Mouse (Mus musculus): ENCODE data around the gene Spryd3. TPM values are rescaled to one million over a fixed set of nuclear protein-coding genes. Genes with fewer than 3 reads are reported as not detected.

Gene Spryd3
- total and polyA plus RNA-seq, 3 experiments, result 13.4 to 23.1 (median 14.2) TPM

DNA sequence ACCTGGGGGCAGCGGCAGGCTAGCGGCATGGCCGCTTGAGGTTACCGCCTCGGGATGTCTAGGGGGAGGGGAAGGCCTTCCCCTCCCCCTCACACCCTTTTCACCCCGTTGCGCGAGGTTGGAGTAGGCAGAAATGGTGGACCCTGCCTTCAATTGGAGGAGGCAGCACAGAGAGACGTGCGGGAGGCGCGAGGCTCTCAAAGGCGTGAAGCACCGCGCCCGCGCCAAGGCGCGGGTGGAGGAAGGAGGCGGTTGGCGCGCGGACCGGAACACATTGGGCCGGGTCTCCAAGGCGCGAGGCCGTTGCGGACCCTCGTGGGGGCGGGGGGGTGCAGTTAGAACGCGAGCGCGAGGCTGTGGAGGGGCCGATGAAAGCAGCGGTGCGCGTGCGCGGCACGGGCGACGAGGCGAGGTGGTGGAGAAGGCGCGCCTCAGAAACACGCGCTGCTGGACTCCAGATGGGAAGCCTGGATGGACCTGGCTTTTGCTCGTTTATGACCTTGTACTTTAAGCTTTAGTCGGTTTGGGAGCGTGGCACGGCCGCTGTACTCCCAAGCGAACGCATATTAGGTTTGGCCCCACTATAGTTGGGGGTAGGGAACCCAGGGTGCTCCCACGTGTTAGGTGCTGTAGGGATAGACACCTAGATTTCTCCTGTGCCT, 61.8 kb downstream of the Spryd3 start:
- peak overlapping the region; percentile 85 for H3K9ac ChIP-seq (ENCODE audit: low read depth, low read length)
- no peaks in the 10 kb centered on the region for H3K27me3 ChIP-seq (ENCODE audit: control insufficient read depth, insufficient read depth, low read length)
- H3K4me3 ChIP-seq, result peak overlapping the region; percentile 88
- under 1% methylated on average over 57 of the region's 57 CpGs for WGBS
- peaks cover 6% of the 10 kb centered on the region; the same call in 1 of the 2 replicates for H3K79me2 ChIP-seq (replicated peaks; ENCODE audit: control insufficient read depth, insufficient read depth, low read length)
- no peak for TF ChIP-seq CTCF (IDR thresholded peaks at IDR 0.05)
- TF ChIP-seq POLR2A (IDR thresholded peaks at IDR 0.05; ENCODE audit: insufficient read depth, low read depth, low read length), result no peak
- no peak for TF ChIP-seq EP300 (IDR thresholded peaks at IDR 0.05; ENCODE audit: insufficient read depth, low read depth, low read length)
- H3K36me3 ChIP-seq (ENCODE audit: control insufficient read depth, insufficient read depth, low read length), result peaks cover 7% of the 10 kb centered on the region
- H3K4me1 ChIP-seq (ENCODE audit: control insufficient read depth, insufficient read depth, low read length), result no peaks in the 10 kb centered on the region; the same call in 1 of the 2 replicates
- intact Hi-C loops (cut with DNase I), result loop anchor here (10.0 kb wide), 1 partner anchor 601 kb away; the partner anchor contains the start of gene Atp5g2
- peak; percentile 67 to 70 for DNase-seq
- peak overlapping the region; percentile 92 for H3K27ac ChIP-seq

DNA sequence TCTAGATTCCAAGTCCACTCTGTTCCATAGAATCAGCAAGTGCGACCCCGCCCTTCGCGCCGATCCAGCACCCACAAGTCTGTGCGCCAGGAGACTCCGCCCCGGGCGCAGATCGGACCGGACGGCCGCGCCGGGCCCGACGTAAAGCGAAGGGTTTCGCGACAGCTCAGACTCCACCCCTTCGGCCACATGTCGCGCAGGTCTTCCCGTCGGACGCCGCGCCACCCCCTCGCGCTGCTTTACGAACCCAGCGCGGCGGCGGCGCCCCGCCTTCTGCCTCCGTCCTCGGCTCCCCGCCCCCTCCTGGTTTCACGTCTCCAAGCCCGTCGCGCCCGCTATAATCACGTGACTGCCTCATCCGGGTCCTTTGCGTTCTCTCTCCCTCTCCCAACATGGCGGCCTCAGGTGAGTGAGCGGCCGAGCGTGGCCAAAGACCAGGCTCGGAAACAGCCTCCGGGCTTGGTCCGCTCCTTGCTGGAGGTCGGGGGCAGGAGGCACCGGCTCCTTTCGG, 62.4 kb downstream of the Spryd3 start, which contains the start of gene Eif4b:
Eif4b (plus strand) TSS at position 215 of the 511 bp plus-strand sequence.
- Histone ChIP-seq H3K27ac (peak within 1 kb of the TSS; percentile 92), H3K4me1 (ENCODE audit: control insufficient read depth, insufficient read depth, low read length) (no peaks in the 10 kb centered on the region; the same call in 1 of the 2 replicates), H3K79me2 (replicated peaks; ENCODE audit: control insufficient read depth, insufficient read depth, low read length) (peaks cover 6% of the 10 kb centered on the region; the same call in 1 of the 2 replicates), H3K9ac (ENCODE audit: low read depth, low read length) (peak within 1 kb of the TSS; percentile 85), H3K27me3 (ENCODE audit: control insufficient read depth, insufficient read depth, low read length) (no peaks in the 10 kb centered on the region), H3K36me3 (ENCODE audit: control insufficient read depth, insufficient read depth, low read length) (peaks cover 7% of the 10 kb centered on the region), H3K4me3 (peak within 1 kb of the TSS; percentile 88)
- intact Hi-C loops (cut with DNase I), result loop anchor here (10.0 kb wide), 1 partner anchor 601 kb away; the partner anchor contains the start of gene Atp5g2
- under 1% methylated on average over 58 of the region's 58 CpGs for WGBS
- TF ChIP-seq EP300 (IDR thresholded peaks at IDR 0.05; ENCODE audit: insufficient read depth, low read depth, low read length) (peak; percentile 33; the same call in 1 of the 2 replicates), CTCF (IDR thresholded peaks at IDR 0.05) (peak; percentile 15; the same call in 1 of the 2 replicates), POLR2A (IDR thresholded peaks at IDR 0.05; ENCODE audit: insufficient read depth, low read depth, low read length) (peak; percentile 64)
- DNase-seq, result peak; percentile 97 to 100

DNA sequence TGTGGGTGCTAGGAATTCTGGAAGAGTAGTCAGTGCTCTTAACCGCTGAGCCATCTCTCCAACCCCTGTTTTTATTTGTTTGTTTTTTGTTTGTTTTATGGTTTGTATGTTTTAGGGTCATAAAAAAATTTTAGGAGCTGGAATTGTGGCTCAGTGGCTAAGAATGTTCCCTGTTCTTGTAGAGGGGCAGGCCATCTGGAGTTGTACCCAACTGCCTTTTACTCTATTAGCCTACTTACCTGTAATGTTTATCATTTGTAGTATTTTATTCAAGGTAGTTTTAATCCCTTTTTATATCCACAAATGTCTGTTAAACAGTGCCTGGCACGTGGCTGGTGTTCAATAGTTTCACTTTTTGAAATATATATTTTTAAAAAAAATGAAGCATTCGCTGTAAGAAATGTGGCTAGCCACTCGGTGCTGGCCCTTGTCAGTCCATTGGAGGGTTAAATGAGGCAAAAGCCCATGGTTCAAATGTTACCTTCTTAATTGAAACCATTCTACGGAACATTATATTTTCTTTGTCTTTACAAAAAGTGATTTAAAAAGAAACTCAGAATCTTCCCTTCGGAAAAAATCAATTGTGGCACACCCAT, 63.0 kb downstream of the Spryd3 start:
- Histone ChIP-seq H3K27ac (peak overlapping the region; percentile 92), H3K9ac (ENCODE audit: low read depth, low read length) (no peak overlapping the region), H3K27me3 (ENCODE audit: control insufficient read depth, insufficient read depth, low read length) (no peaks in the 10 kb centered on the region), H3K4me3 (peak overlapping the region; percentile 52), H3K79me2 (replicated peaks; ENCODE audit: control insufficient read depth, insufficient read depth, low read length) (peaks cover 6% of the 10 kb centered on the region; the same call in 1 of the 2 replicates), H3K36me3 (ENCODE audit: control insufficient read depth, insufficient read depth, low read length) (peaks cover 7% of the 10 kb centered on the region), H3K4me1 (ENCODE audit: control insufficient read depth, insufficient read depth, low read length) (no peaks in the 10 kb centered on the region; the same call in 1 of the 2 replicates)
- DNase-seq, result no peak
- TF ChIP-seq EP300 (IDR thresholded peaks at IDR 0.05; ENCODE audit: insufficient read depth, low read depth, low read length) (no peak), CTCF (IDR thresholded peaks at IDR 0.05) (no peak), POLR2A (IDR thresholded peaks at IDR 0.05; ENCODE audit: insufficient read depth, low read depth, low read length) (no peak)
- intact Hi-C loops (cut with DNase I), result loop anchor here (10.0 kb wide), 1 partner anchor 602 kb away; the partner anchor contains the start of gene Atp5g2
- WGBS, result 15% methylated on average over 6 of the region's 6 CpGs

DNA sequence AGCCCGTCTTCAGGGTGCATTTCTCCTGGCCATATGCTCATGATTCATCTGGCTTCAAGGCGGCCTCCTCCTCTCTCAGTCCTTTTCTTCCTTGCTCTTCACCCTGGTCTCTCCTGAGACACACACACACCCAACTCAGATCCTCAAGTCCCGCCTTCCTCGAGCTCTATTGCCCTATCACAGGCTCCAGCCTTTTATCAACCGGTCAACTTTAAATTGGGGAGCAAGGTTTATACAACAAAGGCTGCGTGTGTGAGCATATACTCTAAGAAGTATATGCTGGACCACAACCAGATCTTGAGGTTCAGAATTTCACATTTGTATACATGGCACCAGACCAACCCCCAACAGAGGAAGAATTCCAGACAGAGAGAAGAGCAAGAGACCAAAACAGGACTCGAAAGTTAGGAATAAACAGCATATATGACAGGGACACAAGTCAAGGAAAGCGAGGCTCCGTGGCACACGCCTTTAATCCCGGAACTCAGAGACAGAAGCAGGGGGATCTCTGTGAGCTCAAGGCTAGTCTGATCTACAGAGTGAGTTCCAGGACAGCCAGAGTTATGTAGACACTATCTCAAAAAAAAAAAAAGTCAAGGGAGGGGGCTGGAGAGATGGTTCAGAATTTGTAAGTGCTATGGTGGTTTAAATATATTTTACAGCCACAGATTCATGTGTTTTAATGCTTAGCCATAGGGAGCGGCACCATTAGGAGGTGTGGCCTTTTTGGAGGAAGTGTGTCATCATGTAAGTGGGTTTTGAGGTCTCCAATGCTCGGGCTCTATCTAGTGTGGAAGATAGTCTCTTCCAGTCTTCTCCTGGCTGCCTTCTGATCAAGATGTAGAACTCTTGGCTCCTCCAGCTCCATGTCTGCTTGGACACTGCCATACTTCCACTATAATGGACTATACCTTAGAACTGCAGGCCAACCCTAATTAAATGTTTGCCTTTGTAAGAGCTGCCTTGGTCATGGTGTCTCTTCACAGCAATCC, 65.3 kb downstream of the Spryd3 start:
- no peak overlapping the region for H3K9ac ChIP-seq (ENCODE audit: low read depth, low read length)
- no peaks in the 10 kb centered on the region; the same call in 1 of the 2 replicates for H3K4me1 ChIP-seq (ENCODE audit: control insufficient read depth, insufficient read depth, low read length)
- no peaks in the 10 kb centered on the region for H3K27me3 ChIP-seq (ENCODE audit: control insufficient read depth, insufficient read depth, low read length)
- H3K36me3 ChIP-seq (ENCODE audit: control insufficient read depth, insufficient read depth, low read length), result peaks cover 7% of the 10 kb centered on the region
- peaks cover 6% of the 10 kb centered on the region; the same call in 1 of the 2 replicates for H3K79me2 ChIP-seq (replicated peaks; ENCODE audit: control insufficient read depth, insufficient read depth, low read length)
- H3K4me3 ChIP-seq, result no peak overlapping the region
- DNase-seq, result no peak
- intact Hi-C loops (cut with DNase I), result loop anchor here (10.0 kb wide), 1 partner anchor 604 kb away; the partner anchor contains the start of gene Atp5g2
- no peak for TF ChIP-seq EP300 (IDR thresholded peaks at IDR 0.05; ENCODE audit: insufficient read depth, low read depth, low read length)
- no peak for TF ChIP-seq CTCF (IDR thresholded peaks at IDR 0.05)
- no peak for TF ChIP-seq POLR2A (IDR thresholded peaks at IDR 0.05; ENCODE audit: insufficient read depth, low read depth, low read length)
- H3K27ac ChIP-seq, result no peak overlapping the region
- 65% methylated on average over 13 of the region's 13 CpGs for WGBS

Other genes with a start within 250 kb of the Spryd3 start
- not detected for gene Krt76, start 243.3 kb downstream of the Spryd3 start, total RNA-seq (2021)
- not detected in 2 replicates for gene Krt76, start 243.3 kb downstream of the Spryd3 start, polyA plus RNA-seq (2012; rRNA removed)
- gene Krt4, start 211.5 kb downstream of the Spryd3 start, total RNA-seq (2021), result not detected
- 0.43 TPM in 1 of 2 replicates, not detected in the other for gene Krt4, start 211.5 kb downstream of the Spryd3 start, polyA plus RNA-seq (2012; rRNA removed)
- under 1 TPM in 1 of 2 experiments, not detected in 1; 0.27 TPM for gene Krt79, start 195.9 kb downstream of the Spryd3 start, total RNA-seq (2021)
- 1.5 and 2.3 TPM in 2 replicates for gene Krt79, start 195.9 kb downstream of the Spryd3 start, polyA plus RNA-seq (2012; rRNA removed)
- under 1 TPM in 1 of 2 experiments, not detected in 1; 0.08 TPM for gene Krt78, start 181.9 kb downstream of the Spryd3 start, total RNA-seq (2021)
- not detected in 2 replicates for gene Krt78, start 181.9 kb downstream of the Spryd3 start, polyA plus RNA-seq (2012; rRNA removed)
- 1 to 10 TPM; 1.7 TPM for gene Krt8, start 131.8 kb downstream of the Spryd3 start, total RNA-seq (2021)
- 2.3 and 9.8 TPM in 2 replicates for gene Krt8, start 131.8 kb downstream of the Spryd3 start, polyA plus RNA-seq (2012; rRNA removed)
- gene Krt18, start 108.1 kb downstream of the Spryd3 start, total RNA-seq (2021), result 1 to 10 TPM; 2.6 to 2.7 TPM
- 2.7 and 6.7 TPM in 2 replicates for gene Krt18, start 108.1 kb downstream of the Spryd3 start, polyA plus RNA-seq (2012; rRNA removed)
- gene Eif4b, start 62.5 kb downstream of the Spryd3 start, total RNA-seq (2021), result 100 to 1,000 TPM; 138 to 177 TPM
- 50.7 and 87.9 TPM in 2 replicates for gene Eif4b, start 62.5 kb downstream of the Spryd3 start, polyA plus RNA-seq (2012; rRNA removed)
- 100 to 1,000 TPM; 114 to 130 TPM for gene Tns2, start 35.8 kb downstream of the Spryd3 start, total RNA-seq (2021)
- gene Tns2, start 35.8 kb downstream of the Spryd3 start, polyA plus RNA-seq (2012; rRNA removed), result 157 and 184 TPM in 2 replicates
- gene Igfbp6, start 8.1 kb upstream of the Spryd3 start, total RNA-seq (2021), result 10 to 100 TPM; 28.9 to 31.7 TPM
- 47.6 and 56.1 TPM in 2 replicates for gene Igfbp6, start 8.1 kb upstream of the Spryd3 start, polyA plus RNA-seq (2012; rRNA removed)
- gene Soat2, start 14.3 kb upstream of the Spryd3 start, total RNA-seq (2021), result under 1 TPM in 1 of 2 experiments, not detected in 1; 0.09 TPM
- gene Soat2, start 14.3 kb upstream of the Spryd3 start, polyA plus RNA-seq (2012; rRNA removed), result 0.12 and 0.16 TPM in 2 replicates
- gene Zfp740, start 67.0 kb upstream of the Spryd3 start, total RNA-seq (2021), result 10 to 100 TPM; 31.6 to 32.8 TPM
- gene Zfp740, start 67.0 kb upstream of the Spryd3 start, polyA plus RNA-seq (2012; rRNA removed), result 16.2 and 29.9 TPM in 2 replicates
- gene Csad, start 68.5 kb upstream of the Spryd3 start, total RNA-seq (2021), result 10 to 100 TPM; 13.1 to 15.6 TPM
- gene Csad, start 68.5 kb upstream of the Spryd3 start, polyA plus RNA-seq (2012; rRNA removed), result 33.4 and 42.1 TPM in 2 replicates
- gene Itgb7, start 95.7 kb upstream of the Spryd3 start, total RNA-seq (2021), result 1 to 10 TPM; 1.5 to 2.0 TPM
- 2.4 and 4.6 TPM in 2 replicates for gene Itgb7, start 95.7 kb upstream of the Spryd3 start, polyA plus RNA-seq (2012; rRNA removed)
- gene Rarg, start 121.3 kb upstream of the Spryd3 start, total RNA-seq (2021), result 10 to 100 TPM; 18.1 to 20.3 TPM
- gene Rarg, start 121.3 kb upstream of the Spryd3 start, polyA plus RNA-seq (2012; rRNA removed), result 19.9 and 26.9 TPM in 2 replicates
- not detected for gene Gm9918, start 134.3 kb upstream of the Spryd3 start, total RNA-seq (2021)
- 0.06 TPM in 1 of 2 replicates, not detected in the other for gene Gm9918, start 134.3 kb upstream of the Spryd3 start, polyA plus RNA-seq (2012; rRNA removed)
- 10 to 100 TPM; 17.0 to 19.4 TPM for gene Mfsd5, start 143.2 kb upstream of the Spryd3 start, total RNA-seq (2021)
- gene Mfsd5, start 143.2 kb upstream of the Spryd3 start, polyA plus RNA-seq (2012; rRNA removed), result 37.8 and 47.9 TPM in 2 replicates
- gene Espl1, start 160.0 kb upstream of the Spryd3 start, total RNA-seq (2021), result 1 to 10 TPM; 1.0 to 1.4 TPM
- gene Espl1, start 160.0 kb upstream of the Spryd3 start, polyA plus RNA-seq (2012; rRNA removed), result 1.6 and 2.4 TPM in 2 replicates
- 100 to 1,000 TPM; 287 to 351 TPM for gene Pfdn5, start 189.9 kb upstream of the Spryd3 start, total RNA-seq (2021)
- 82.0 and 160 TPM in 2 replicates for gene Pfdn5, start 189.9 kb upstream of the Spryd3 start, polyA plus RNA-seq (2012; rRNA removed)
- 10 to 100 TPM; 19.0 to 24.1 TPM for gene Myg1, start 195.5 kb upstream of the Spryd3 start, total RNA-seq (2021)
- gene Myg1, start 195.5 kb upstream of the Spryd3 start, polyA plus RNA-seq (2012; rRNA removed), result 27.8 and 36.7 TPM in 2 replicates
- 10 to 100 TPM; 10.8 to 13.2 TPM for gene Aaas, start 214.5 kb upstream of the Spryd3 start, total RNA-seq (2021)
- gene Aaas, start 214.5 kb upstream of the Spryd3 start, polyA plus RNA-seq (2012; rRNA removed), result 22.1 and 26.2 TPM in 2 replicates
- not detected for gene Sp7, start 230.9 kb upstream of the Spryd3 start, total RNA-seq (2021)
- gene Sp7, start 230.9 kb upstream of the Spryd3 start, polyA plus RNA-seq (2012; rRNA removed), result 0.06 TPM in 1 of 2 replicates, not detected in the other